Mouse (Mus musculus): ENCODE results near the gene Zfp451.

Zfp451 gene

DNA sequence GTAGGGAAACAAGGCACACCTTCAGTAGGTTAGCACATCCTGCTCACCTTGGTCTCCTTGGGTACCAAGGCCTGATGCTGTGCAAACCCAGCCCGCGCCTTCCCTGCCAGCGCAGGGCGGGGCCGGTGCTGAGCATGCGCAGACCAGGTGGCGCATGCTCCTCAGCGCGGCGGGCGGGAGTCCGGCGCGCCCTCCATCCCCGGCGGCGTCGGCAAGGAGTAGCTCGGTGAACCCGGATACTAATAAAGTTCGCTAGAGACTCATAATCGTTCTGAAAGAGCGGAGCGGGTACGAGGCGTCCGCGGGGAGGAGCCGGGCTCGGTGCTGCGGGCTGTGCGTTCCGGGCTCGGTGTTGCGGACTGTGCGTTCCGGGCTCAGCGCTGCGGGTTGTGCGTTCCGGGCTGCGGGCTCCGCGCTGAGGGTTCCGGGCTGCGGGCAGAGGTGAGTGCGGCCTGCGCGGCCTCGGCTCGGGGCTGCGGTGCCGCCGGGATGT is 94.6 kb downstream of the Zfp451 start, which contains the start of gene Rab23:
Gene Rab23 (plus strand): TSS at position 155 of the 493 bp plus-strand sequence.
- in situ Hi-C loops (cut with MboI, MseI): no loop called here

DNA sequence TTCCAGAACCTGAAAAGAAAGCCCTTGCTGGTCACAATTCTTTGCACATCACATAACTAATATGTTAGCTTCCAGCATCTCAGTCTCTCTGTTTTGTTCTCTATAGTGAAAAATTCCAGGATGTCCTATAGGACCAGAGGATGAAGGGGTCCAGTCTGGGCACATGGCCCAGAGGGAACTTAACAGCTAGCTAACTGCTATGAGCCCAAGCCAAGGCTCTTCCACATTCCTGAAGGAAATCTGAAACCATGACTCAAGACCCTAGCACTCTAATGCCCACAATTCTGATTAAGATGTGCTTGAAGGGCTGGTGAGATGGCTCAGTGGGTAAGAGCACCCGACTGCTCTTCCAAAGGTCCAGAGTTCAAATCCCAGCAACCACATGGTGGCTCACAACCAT is 96.8 kb downstream of the Zfp451 start:
- in situ Hi-C loops (cut with MboI, MseI): no loop called here

GRCm38 (mm10) chr1:33714796-33715195 is 99.6 kb downstream of the Zfp451 start:
- in situ Hi-C loops (cut with MboI, MseI): no loop called here

DNA sequence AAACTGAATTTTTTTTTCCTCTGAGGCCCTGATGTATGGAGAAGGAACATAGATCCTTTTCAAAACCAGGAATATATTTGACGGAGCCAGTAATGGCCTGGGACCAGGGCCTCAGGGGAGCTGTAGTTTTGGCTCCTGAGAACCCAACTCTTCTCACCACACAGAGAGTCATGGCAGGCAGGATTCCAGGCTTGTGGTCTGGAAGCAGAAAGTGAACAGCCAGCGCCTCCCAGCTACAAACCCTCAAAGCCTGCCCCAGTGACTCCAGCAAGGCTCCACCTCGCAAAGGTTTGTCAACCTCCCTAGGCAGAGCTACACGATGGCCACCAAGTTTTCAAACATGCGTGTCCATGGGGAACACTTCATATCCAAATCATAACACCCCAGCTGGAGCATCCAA is 102.4 kb downstream of the Zfp451 start:
- in situ Hi-C loops (cut with MboI, MseI): no loop called here

All from T-helper 2 cell (primary cell).